ENCODE assay signal across 8 mouse cellular contexts in the genomic region with DNA sequence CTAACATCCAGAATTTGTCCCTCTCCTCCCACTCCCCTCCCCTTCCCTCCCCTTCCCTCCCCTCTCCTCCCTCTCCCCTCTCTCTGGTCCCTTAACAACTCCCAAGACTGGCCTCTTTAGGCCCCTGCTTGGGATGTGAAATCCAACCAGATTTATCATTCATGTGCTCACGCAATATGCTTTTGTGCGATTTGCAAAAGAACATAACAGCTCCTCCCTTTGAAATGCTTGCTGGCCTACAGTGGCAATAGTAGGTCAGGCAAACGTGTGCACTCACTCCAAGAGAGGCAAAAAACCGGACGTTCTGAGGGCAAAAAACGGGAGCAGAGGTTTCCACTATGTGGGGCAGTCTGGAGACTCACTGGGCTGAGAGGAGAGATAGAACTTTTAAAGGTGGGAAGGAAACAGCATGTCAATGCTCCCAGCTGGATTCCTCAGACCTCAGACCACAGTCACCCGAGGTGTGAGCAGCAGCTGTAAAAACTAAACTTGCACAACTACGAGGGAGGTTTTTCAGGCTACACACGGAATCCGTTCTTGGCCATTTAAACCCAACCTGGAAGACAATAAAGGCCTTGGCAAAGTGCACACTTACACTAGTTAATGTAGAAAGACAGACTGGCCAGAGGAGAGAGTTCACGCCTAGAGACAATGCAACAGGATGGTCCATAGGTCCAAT. TPM values are rescaled to one million over a fixed set of nuclear protein-coding genes. Genes with fewer than 3 reads are reported as not detected.
A peak's percentile ranks its signal among the peaks of the same experiment; 100 is the strongest.
DNase-seq lines count a peak whose midpoint lies in the region; ATAC-seq and TF ChIP-seq lines count a peak whose summit lies in the region.

No protein-coding gene starts in this region.

- 0 out of 2 replicates have a peak, but pooled peaks cover 4% of the 10 kb centered on the region for H3K4me1 ChIP-seq in kidney, postnatal 0 days (replicated peaks; ENCODE audit: insufficient read depth, low read length)
- no peaks in the 10 kb centered on the region for H3K4me1 ChIP-seq in embryonic facial prominence, embryonic 11.5 days (ENCODE audit: control insufficient read depth, insufficient read depth, low read length)
- peaks cover 22% of the 10 kb centered on the region for H3K4me1 ChIP-seq in intestine, embryonic 16.5 days (ENCODE audit: control insufficient read depth, insufficient read depth, low read length)
- H3K4me1 ChIP-seq in midbrain, postnatal 0 days (ENCODE audit: insufficient read depth, low read length), result no peaks in the 10 kb centered on the region

- peak overlapping the region; percentile 90 for H3K4me2 ChIP-seq in kidney, postnatal 0 days (ENCODE audit: low read length)
- peak overlapping the region; percentile 94 for H3K4me2 ChIP-seq in embryonic facial prominence, embryonic 11.5 days (ENCODE audit: low read depth, low read length)
- peak overlapping the region; percentile 94 for H3K4me2 ChIP-seq in intestine, embryonic 16.5 days (ENCODE audit: low read depth, low read length)
- H3K4me2 ChIP-seq in midbrain, postnatal 0 days (ENCODE audit: low read depth, low read length, poor library complexity, severe bottlenecking), result peak overlapping the region; percentile 89

- H3K9ac ChIP-seq in kidney, postnatal 0 days (ENCODE audit: low read depth, low read length), result 0 out of 2 replicates have a peak overlapping the region, but pooled peaks have one; percentile 0
- H3K9ac ChIP-seq in embryonic facial prominence, embryonic 11.5 days (replicated peaks; ENCODE audit: low read length), result no peak overlapping the region; the same call in 1 of the 2 replicates
- peak overlapping the region; percentile 88; the same call in 1 of the 2 replicates for H3K9ac ChIP-seq in intestine, embryonic 16.5 days (ENCODE audit: low read depth, low read length)
- peak overlapping the region; percentile 64; the same call in 1 of the 2 replicates for H3K9ac ChIP-seq in midbrain, postnatal 0 days (replicated peaks; ENCODE audit: low read length, poor library complexity, severe bottlenecking)

- H3K27ac ChIP-seq in kidney, postnatal 0 days, result peak overlapping the region; percentile 81
- H3K27ac ChIP-seq in embryonic facial prominence, embryonic 11.5 days (replicated peaks; ENCODE audit: low read depth, low read length), result no peak overlapping the region
- H3K27ac ChIP-seq in intestine, embryonic 16.5 days (ENCODE audit: low read length), result peak overlapping the region; percentile 82
- no peak overlapping the region for H3K27ac ChIP-seq in midbrain, postnatal 0 days (ENCODE audit: low read depth, low read length)

- no peak for TF ChIP-seq CTCF in kidney, postnatal 0 days (IDR thresholded peaks at IDR 0.05; ENCODE audit: low read depth)
- no peak for TF ChIP-seq CTCF in midbrain, postnatal 0 days (IDR thresholded peaks at IDR 0.05)

- no peaks in the 10 kb centered on the region for H3K36me3 ChIP-seq in kidney, postnatal 0 days (ENCODE audit: insufficient read depth, low read length)
- H3K36me3 ChIP-seq in embryonic facial prominence, embryonic 11.5 days (replicated peaks; ENCODE audit: control insufficient read depth, insufficient read depth, low read depth, low read length), result no peaks in the 10 kb centered on the region
- H3K36me3 ChIP-seq in intestine, embryonic 16.5 days (ENCODE audit: control insufficient read depth, insufficient read depth, low read length), result no peaks in the 10 kb centered on the region
- H3K36me3 ChIP-seq in midbrain, postnatal 0 days (ENCODE audit: insufficient read depth, low read length), result no peaks in the 10 kb centered on the region

- H3K9me3 ChIP-seq in kidney, postnatal 0 days (replicated peaks; ENCODE audit: low read length), result no peaks in the 10 kb centered on the region
- H3K9me3 ChIP-seq in embryonic facial prominence, embryonic 11.5 days (replicated peaks; ENCODE audit: control insufficient read depth, low read length), result no peaks in the 10 kb centered on the region
- H3K9me3 ChIP-seq in intestine, embryonic 16.5 days (ENCODE audit: control insufficient read depth, low read length), result no peaks in the 10 kb centered on the region
- H3K9me3 ChIP-seq in midbrain, postnatal 0 days (ENCODE audit: low read length), result no peaks in the 10 kb centered on the region

- DNase-seq in kidney, postnatal 0 days (ENCODE audit: low spot score), result peak; percentile 48
- no peak for DNase-seq in kidney, postnatal 36 days
- DNase-seq in embryonic facial prominence, embryonic 11.5 days (ENCODE audit: low spot score), result no peak
- DNase-seq in midbrain, postnatal 0 days (ENCODE audit: low spot score), result peak; percentile 5
- no peak for DNase-seq in testis, postnatal 14 days (ENCODE audit: low spot score)
- DNase-seq in thymus, adult 18-20 months, result no peak
- no peak for DNase-seq in cerebellum, adult 11 months

- H3K4me3 ChIP-seq in kidney, postnatal 0 days (replicated peaks; ENCODE audit: low read depth, low read length), result peak overlapping the region; percentile 72
- H3K4me3 ChIP-seq in embryonic facial prominence, embryonic 11.5 days (ENCODE audit: low read depth, low read length), result peak overlapping the region; percentile 80
- peak overlapping the region; percentile 80 for H3K4me3 ChIP-seq in intestine, embryonic 16.5 days (ENCODE audit: low read length)
- H3K4me3 ChIP-seq in midbrain, postnatal 0 days (ENCODE audit: low read depth, low read length), result peak overlapping the region; percentile 55

- WGBS in kidney, postnatal 0 days, result 27% methylated on average over 11 of the region's 11 CpGs
- 29% methylated on average over 11 of the region's 11 CpGs for WGBS in embryonic facial prominence, embryonic 11.5 days
- 30% methylated on average over 11 of the region's 11 CpGs for WGBS in intestine, embryonic 16.5 days
- 36% methylated on average over 11 of the region's 11 CpGs for WGBS in midbrain, postnatal 0 days

- ATAC-seq in kidney, postnatal 0 days (replicated peaks; ENCODE audit: low FRiP score, low read depth), result no peak
- no peak for ATAC-seq in embryonic facial prominence, embryonic 11.5 days (replicated peaks; ENCODE audit: insufficient number of reproducible peaks, low FRiP score, low TSS enrichment, low read depth)
- no peak for ATAC-seq in intestine, embryonic 16.5 days
- no peak for ATAC-seq in midbrain, postnatal 0 days (ENCODE audit: low FRiP score)

- H3K27me3 ChIP-seq in kidney, postnatal 0 days (ENCODE audit: insufficient read depth, low read length), result no peaks in the 10 kb centered on the region
- no peaks in the 10 kb centered on the region for H3K27me3 ChIP-seq in embryonic facial prominence, embryonic 11.5 days (ENCODE audit: control insufficient read depth, insufficient read depth, low read length)
- no peaks in the 10 kb centered on the region for H3K27me3 ChIP-seq in intestine, embryonic 16.5 days (replicated peaks; ENCODE audit: control insufficient read depth, insufficient read depth, low read length)
- H3K27me3 ChIP-seq in midbrain, postnatal 0 days (ENCODE audit: insufficient read depth, low read length), result no peaks in the 10 kb centered on the region

RNA-seq across cellular contexts. Expression of a gene that starts 0.6 kb away (rescaled TPM):
- 6.1 and 6.6 TPM in 2 replicates for polyA plus RNA-seq in kidney, postnatal 0 days (2015; fragmentation: Nextera tagmentation; extraction: Ambion mirVana)
- 5.1 and 5.6 TPM in 2 replicates for polyA plus RNA-seq in embryonic facial prominence, embryonic 11.5 days (2014; fragmentation: Nextera tagmentation; extraction: Ambion mirVana)
- 6.1 and 6.5 TPM in 2 replicates for polyA plus RNA-seq in intestine, embryonic 16.5 days (2015; fragmentation: Nextera tagmentation; extraction: Ambion mirVana)
- 3.1 and 4.3 TPM in 2 replicates for total RNA-seq in midbrain, postnatal 0 days (2014; rRNA removed)
- 1.2 and 1.6 TPM in 2 replicates for polyA plus RNA-seq in midbrain, postnatal 0 days (2015; fragmentation: Nextera tagmentation; extraction: Ambion mirVana)

RNA-seq across cellular contexts. Expression of a gene that starts 45.1 kb away (rescaled TPM):
- 3.4 and 4.1 TPM in 2 replicates for polyA plus RNA-seq in kidney, postnatal 0 days (2015; fragmentation: Nextera tagmentation; extraction: Ambion mirVana)
- polyA plus RNA-seq in embryonic facial prominence, embryonic 11.5 days (2014; fragmentation: Nextera tagmentation; extraction: Ambion mirVana), result 8.2 and 8.7 TPM in 2 replicates
- 4.3 and 5.3 TPM in 2 replicates for polyA plus RNA-seq in intestine, embryonic 16.5 days (2015; fragmentation: Nextera tagmentation; extraction: Ambion mirVana)
- 12.2 and 24.1 TPM in 2 replicates for total RNA-seq in midbrain, postnatal 0 days (2014; rRNA removed)
- polyA plus RNA-seq in midbrain, postnatal 0 days (2015; fragmentation: Nextera tagmentation; extraction: Ambion mirVana), result 2.8 and 4.3 TPM in 2 replicates

Comparison
In these comparisons a context has a peak if more than half of its experiments do, and no peak if none do; other contexts are left out.
1. DNase-seq: peak in kidney, postnatal 0 days (single experiment) and midbrain, postnatal 0 days (single experiment); none in kidney, postnatal 36 days (0 of 2), embryonic facial prominence, embryonic 11.5 days (single experiment), testis, postnatal 14 days (single experiment), thymus, adult 18-20 months (0 of 2) and cerebellum, adult 11 months (single experiment).
2. H3K27ac ChIP-seq: peak in kidney, postnatal 0 days (single experiment) and intestine, embryonic 16.5 days (single experiment); none in embryonic facial prominence, embryonic 11.5 days (single experiment) and midbrain, postnatal 0 days (single experiment).
3. Peak in every context shown above with its lines, with median percentiles within 50 percentile points of each other: H3K4me2 ChIP-seq and H3K4me3 ChIP-seq.